Mouse (Mus musculus): Measurements from ENCODE around the gene Odf3. TPM values are rescaled to one million over a fixed set of nuclear protein-coding genes. Genes with fewer than 3 reads are reported as not detected.
A peak's percentile ranks its signal among the peaks of the same experiment; 100 is the strongest.
"Not testable (repeated sequence)": the region's sequence is repeated elsewhere in the genome, so short reads cannot be mapped to it uniquely, and the experiment has no call there.

Gene Odf3
- polyA plus RNA-seq, 1 experiment from 2014 or later: not detected

DNA sequence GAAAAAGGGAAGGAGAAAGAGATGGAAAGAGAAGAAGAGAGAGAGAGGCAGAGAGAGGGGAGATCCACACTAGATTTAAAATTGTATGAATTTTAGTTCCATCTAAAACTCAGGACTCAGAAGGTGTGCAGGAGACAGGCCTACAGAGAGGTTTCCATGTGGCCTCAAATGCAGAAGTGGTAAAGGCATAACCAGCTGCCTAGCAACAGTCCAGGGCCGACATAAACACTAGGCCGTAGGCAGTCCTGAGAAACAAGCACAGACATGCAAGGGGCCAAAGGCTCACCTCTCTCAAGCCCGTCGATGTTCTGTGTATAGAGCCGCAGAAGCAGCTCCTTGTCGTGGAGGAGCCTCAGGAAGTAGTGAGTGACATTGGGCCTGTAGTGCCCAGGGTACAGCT lies 29.8 kb downstream of the Odf3 start:
- Histone ChIP-seq H3K27ac (ENCODE audit: low read length) (no peak overlapping the region), H3K9ac (replicated peaks; ENCODE audit: low read depth) (no peak overlapping the region), H3K9me3 (ENCODE audit: low read length) (no peaks in the 10 kb centered on the region), H3K27me3 (replicated peaks; ENCODE audit: insufficient read depth, low read length) (no peaks in the 10 kb centered on the region), H3K4me3 (ENCODE audit: low read depth, low read length) (no peak overlapping the region), H3K36me3 (ENCODE audit: insufficient read depth, low read length) (peaks cover 23% of the 10 kb centered on the region), H3K4me1 (ENCODE audit: insufficient read depth, low read depth, low read length) (no peaks in the 10 kb centered on the region), H3K4me2 (replicated peaks; ENCODE audit: low read depth, low read length) (no peak overlapping the region)
- ATAC-seq (no peak), DNase-seq (ENCODE audit: low spot score) (no peak)
- 70% methylated on average over 6 of the region's 6 CpGs for WGBS
- TF ChIP-seq EP300 (IDR thresholded peaks at IDR 0.05) (no peak), CTCF (IDR thresholded peaks at IDR 0.05) (no peak)

DNA sequence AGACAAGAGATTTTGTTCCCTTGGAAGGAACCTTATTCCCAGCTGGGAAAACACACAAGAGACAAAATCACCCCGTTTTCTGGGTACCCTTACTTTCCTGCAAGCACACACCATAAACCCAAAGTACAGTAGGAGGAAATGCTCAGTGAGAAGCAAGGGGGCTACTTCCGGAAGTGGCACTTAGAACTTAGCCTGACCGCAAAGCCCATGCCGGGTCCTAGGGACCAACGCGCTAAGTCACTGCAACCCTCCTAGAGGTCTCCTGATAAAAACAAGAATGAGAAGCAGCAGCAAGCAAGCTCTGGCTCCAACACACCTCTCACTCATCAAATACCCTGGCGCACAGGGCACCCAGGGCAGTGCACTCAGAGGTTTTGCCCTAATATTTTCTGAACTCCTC lies 31.8 kb downstream of the Odf3 start:
- no peak overlapping the region for H3K9ac ChIP-seq (replicated peaks; ENCODE audit: low read depth)
- no peaks in the 10 kb centered on the region for H3K9me3 ChIP-seq (ENCODE audit: low read length)
- H3K4me2 ChIP-seq (replicated peaks; ENCODE audit: low read depth, low read length): no peak overlapping the region
- DNase-seq (ENCODE audit: low spot score) (no peak), ATAC-seq (no peak)
- no peaks in the 10 kb centered on the region for H3K27me3 ChIP-seq (replicated peaks; ENCODE audit: insufficient read depth, low read length)
- H3K4me3 ChIP-seq (ENCODE audit: low read depth, low read length): no peak overlapping the region
- no peaks in the 10 kb centered on the region for H3K4me1 ChIP-seq (ENCODE audit: insufficient read depth, low read depth, low read length)
- H3K36me3 ChIP-seq (ENCODE audit: insufficient read depth, low read length): peaks cover 21% of the 10 kb centered on the region
- WGBS: 84% methylated on average over 7 of the region's 7 CpGs
- no peak overlapping the region for H3K27ac ChIP-seq (ENCODE audit: low read length)
- TF ChIP-seq CTCF (IDR thresholded peaks at IDR 0.05) (no peak), EP300 (IDR thresholded peaks at IDR 0.05) (no peak)

DNA sequence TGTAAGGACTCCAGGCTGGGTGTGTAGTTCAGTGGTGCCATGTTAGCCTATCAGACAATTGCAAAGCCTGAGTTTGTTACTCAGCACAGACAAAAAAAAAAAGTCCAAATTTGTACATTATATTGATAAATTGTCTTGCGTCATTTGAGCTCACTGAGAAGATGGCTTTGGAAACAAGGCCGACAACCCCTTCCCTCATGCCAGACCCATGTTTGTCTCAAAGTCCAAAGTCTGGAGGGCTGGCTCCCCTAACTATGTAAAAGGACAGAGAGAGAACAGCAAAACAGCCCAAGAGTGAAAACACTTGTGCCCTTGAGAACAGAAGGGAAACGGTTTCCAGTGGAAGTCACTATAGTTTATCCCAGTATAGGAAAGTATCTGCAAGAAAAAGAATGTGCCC lies 32.8 kb downstream of the Odf3 start:
- ATAC-seq: no peak
- Histone ChIP-seq H3K36me3 (ENCODE audit: insufficient read depth, low read length) (peaks cover 14% of the 10 kb centered on the region; the same call in 1 of the 2 replicates), H3K4me3 (ENCODE audit: low read depth, low read length) (no peak overlapping the region), H3K27ac (ENCODE audit: low read length) (no peak overlapping the region), H3K27me3 (replicated peaks; ENCODE audit: insufficient read depth, low read length) (no peaks in the 10 kb centered on the region), H3K9me3 (ENCODE audit: low read length) (no peaks in the 10 kb centered on the region), H3K9ac (replicated peaks; ENCODE audit: low read depth) (no peak overlapping the region), H3K4me2 (replicated peaks; ENCODE audit: low read depth, low read length) (no peak overlapping the region), H3K4me1 (ENCODE audit: insufficient read depth, low read depth, low read length) (no peaks in the 10 kb centered on the region)
- TF ChIP-seq EP300 (IDR thresholded peaks at IDR 0.05) (no peak), CTCF (IDR thresholded peaks at IDR 0.05) (no peak)
- DNase-seq (ENCODE audit: low spot score): no peak
- 73% methylated on average over 3 of the region's 3 CpGs for WGBS

DNA sequence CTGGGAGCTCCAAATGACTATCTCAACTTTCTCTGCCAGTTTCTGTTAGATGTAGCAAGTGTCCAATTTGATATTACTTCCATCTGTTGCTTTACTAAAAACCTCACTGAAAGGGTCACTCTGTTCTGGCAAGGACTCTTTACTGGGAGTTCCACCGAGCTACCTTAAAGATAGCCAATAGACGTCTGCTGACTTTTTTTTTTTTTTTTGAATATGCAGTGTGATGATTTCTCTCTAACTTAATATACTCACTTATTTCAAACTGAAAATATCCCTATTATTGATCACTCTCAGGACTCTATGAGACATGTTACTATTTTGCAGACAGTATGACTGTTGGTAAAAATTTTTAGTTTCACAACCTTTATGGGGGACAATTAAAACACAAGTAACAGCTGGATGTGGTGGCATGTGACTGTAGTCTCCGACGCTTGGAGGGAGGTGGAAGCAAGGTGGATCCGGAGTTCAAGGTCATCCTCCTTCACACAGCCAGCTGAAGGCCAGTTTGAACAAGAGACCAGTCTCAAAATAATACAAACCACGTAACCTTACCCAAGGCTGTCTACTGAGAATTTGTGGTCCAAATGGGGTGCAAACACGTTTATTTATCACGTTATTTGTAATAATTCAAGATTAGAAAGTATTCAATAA lies 33.4 kb downstream of the Odf3 start:
- H3K9me3 ChIP-seq (ENCODE audit: low read length): no peaks in the 10 kb centered on the region
- peak overlapping the region; percentile 67 for H3K4me2 ChIP-seq (replicated peaks; ENCODE audit: low read depth, low read length)
- no peaks in the 10 kb centered on the region for H3K4me1 ChIP-seq (ENCODE audit: insufficient read depth, low read depth, low read length)
- no peak overlapping the region for H3K27ac ChIP-seq (ENCODE audit: low read length)
- H3K4me3 ChIP-seq (ENCODE audit: low read depth, low read length): peak overlapping the region; percentile 73
- DNase-seq (ENCODE audit: low spot score) (no peak), ATAC-seq (no peak)
- H3K36me3 ChIP-seq (ENCODE audit: insufficient read depth, low read length): peaks cover 9% of the 10 kb centered on the region; the same call in 1 of the 2 replicates
- 9% methylated on average over 8 of the region's 8 CpGs for WGBS
- no peaks in the 10 kb centered on the region for H3K27me3 ChIP-seq (replicated peaks; ENCODE audit: insufficient read depth, low read length)
- TF ChIP-seq EP300 (IDR thresholded peaks at IDR 0.05) (no peak), CTCF (IDR thresholded peaks at IDR 0.05) (no peak)
- H3K9ac ChIP-seq (replicated peaks; ENCODE audit: low read depth): peak overlapping the region; percentile 58

DNA sequence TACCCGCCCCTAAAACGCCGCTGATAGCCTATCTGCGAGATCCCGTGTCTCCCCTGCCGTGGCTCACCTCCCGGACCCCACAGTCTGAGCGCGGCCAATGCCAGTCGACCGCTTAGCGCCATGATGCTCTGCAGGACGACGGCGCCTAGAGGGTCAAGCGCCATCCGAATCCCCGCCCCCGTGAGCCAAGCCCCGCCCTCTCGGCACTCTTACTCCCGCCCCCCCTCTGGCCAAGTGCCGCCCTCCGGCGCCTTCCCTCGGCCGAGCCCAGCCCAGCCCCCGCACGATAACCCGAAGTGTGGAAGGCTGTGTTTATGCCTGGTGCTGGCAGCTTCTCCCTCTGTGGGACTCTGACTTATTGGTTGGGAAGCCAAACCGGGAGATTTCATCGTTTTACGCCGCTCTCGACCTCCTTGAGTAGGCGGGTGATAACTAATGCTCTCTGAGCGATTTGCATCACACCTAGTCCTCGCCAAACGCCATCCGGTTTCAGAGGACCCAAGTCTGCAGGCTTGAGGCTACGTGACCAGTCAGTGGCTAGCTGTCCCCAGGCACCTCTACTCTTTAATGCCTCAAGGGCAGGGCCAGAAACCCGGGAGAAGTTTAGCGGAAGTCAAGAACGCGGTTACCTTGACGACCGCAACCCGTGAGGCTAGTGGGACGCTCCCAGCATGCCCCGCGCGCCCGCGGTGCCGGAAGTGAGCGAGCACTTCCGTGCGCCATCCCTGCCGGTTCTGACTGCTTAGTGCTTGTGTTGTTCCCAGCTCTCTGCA lies 34.3 kb downstream of the Odf3 start, which contains the start of the genes Psmd13 and Sirt3:
Gene Psmd13, plus strand, starts transcription at position 273 of the 773 bp plus-strand sequence.
Gene Sirt3, minus strand, starts transcription at position 614 of the 773 bp plus-strand sequence.
- no peaks in the 10 kb centered on the region for H3K27me3 ChIP-seq (replicated peaks; ENCODE audit: insufficient read depth, low read length)
- peak within 1 kb of the TSS; percentile 77 for H3K27ac ChIP-seq (ENCODE audit: low read length)
- H3K9me3 ChIP-seq (ENCODE audit: low read length): no peaks in the 10 kb centered on the region
- TF ChIP-seq EP300 (IDR thresholded peaks at IDR 0.05) (no peak), CTCF (IDR thresholded peaks at IDR 0.05) (no peak; the same call in 1 of the 2 replicates)
- under 1% methylated on average over 59 of the region's 59 CpGs for WGBS
- peak within 1 kb of the TSS; percentile 60 for H3K9ac ChIP-seq (replicated peaks; ENCODE audit: low read depth)
- H3K4me2 ChIP-seq (replicated peaks; ENCODE audit: low read depth, low read length): peak within 1 kb of the TSS; percentile 67
- H3K4me1 ChIP-seq (ENCODE audit: insufficient read depth, low read depth, low read length): no peaks in the 10 kb centered on the region
- H3K4me3 ChIP-seq (ENCODE audit: low read depth, low read length): peak within 1 kb of the TSS; percentile 73
- H3K36me3 ChIP-seq (ENCODE audit: insufficient read depth, low read length): 0 out of 2 replicates have a peak, but pooled peaks cover under 1% of the 10 kb centered on the region
- ATAC-seq (peak; percentile 97), DNase-seq (ENCODE audit: low spot score) (peak; percentile 98)

DNA sequence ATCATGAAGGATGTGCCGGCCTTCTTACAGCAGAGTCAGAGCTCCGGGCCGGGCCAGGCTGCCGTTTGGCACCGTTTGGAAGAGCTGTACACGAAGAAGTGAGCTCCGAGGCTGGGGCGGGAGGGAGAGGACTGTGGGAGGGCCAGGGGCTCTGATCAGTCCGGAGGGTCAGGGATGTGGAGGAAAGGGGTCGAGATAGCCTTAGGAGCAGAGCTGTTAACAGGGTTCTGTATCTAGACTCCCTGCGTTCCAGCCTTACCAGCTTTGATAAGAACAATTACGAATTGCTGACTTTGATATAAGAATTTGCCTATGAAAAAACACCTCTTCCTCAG lies 34.8 kb downstream of the Odf3 start:
- peak overlapping the region; percentile 77 for H3K27ac ChIP-seq (ENCODE audit: low read length)
- H3K27me3 ChIP-seq (replicated peaks; ENCODE audit: insufficient read depth, low read length): no peaks in the 10 kb centered on the region
- TF ChIP-seq EP300 (IDR thresholded peaks at IDR 0.05): no peak
- no peak for TF ChIP-seq CTCF (IDR thresholded peaks at IDR 0.05)
- no peaks in the 10 kb centered on the region for H3K9me3 ChIP-seq (ENCODE audit: low read length)
- H3K36me3 ChIP-seq (ENCODE audit: insufficient read depth, low read length): peaks cover 4% of the 10 kb centered on the region; the same call in 1 of the 2 replicates
- no peak for DNase-seq (ENCODE audit: low spot score)
- H3K4me3 ChIP-seq (ENCODE audit: low read depth, low read length): peak overlapping the region; percentile 73
- peak overlapping the region; percentile 60 for H3K9ac ChIP-seq (replicated peaks; ENCODE audit: low read depth)
- H3K4me2 ChIP-seq (replicated peaks; ENCODE audit: low read depth, low read length): peak overlapping the region; percentile 67
- 1% methylated on average over 12 of the region's 12 CpGs for WGBS
- ATAC-seq: peak; percentile 8
- no peaks in the 10 kb centered on the region for H3K4me1 ChIP-seq (ENCODE audit: insufficient read depth, low read depth, low read length)

DNA sequence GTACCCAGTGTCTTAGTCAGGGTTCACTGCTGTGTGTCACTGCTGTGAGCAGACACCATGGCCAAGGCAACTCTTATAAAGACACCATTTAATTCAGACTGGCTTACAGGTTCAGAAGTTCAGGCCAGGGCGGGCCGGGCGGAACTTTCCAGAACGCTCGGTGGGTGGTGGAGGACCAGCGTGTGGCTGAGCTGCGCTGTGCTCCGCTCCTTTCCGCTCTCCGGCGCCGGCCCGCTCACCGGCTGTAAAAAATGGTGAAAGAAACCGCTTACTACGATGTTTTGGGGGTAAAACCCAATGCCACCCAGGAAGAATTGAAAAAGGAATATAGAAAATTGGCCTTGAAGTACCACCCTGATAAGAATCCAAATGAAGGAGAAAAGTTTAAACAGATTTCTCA lies 43.0 kb downstream of the Odf3 start:
- H3K36me3 ChIP-seq (ENCODE audit: insufficient read depth, low read length): peaks cover 41% of the 10 kb centered on the region
- H3K4me1 ChIP-seq (ENCODE audit: insufficient read depth, low read depth, low read length); H3K27me3 ChIP-seq (replicated peaks; ENCODE audit: insufficient read depth, low read length); H3K4me3 ChIP-seq (ENCODE audit: low read depth, low read length); H3K9me3 ChIP-seq (ENCODE audit: low read length); H3K9ac ChIP-seq (replicated peaks; ENCODE audit: low read depth); H3K27ac ChIP-seq (ENCODE audit: low read length); DNase-seq (ENCODE audit: low spot score); ATAC-seq; H3K4me2 ChIP-seq (replicated peaks; ENCODE audit: low read depth, low read length): not testable (repeated sequence)
- 97% methylated on average over 16 of the region's 16 CpGs for WGBS
